Mouse (Mus musculus): Measurements from ENCODE around the gene Terb2. TPM values are rescaled to one million over a fixed set of nuclear protein-coding genes. Genes with fewer than 3 reads are reported as not detected.

Gene Terb2
- polyA plus RNA-seq, 1 experiment from 2014 or later, result not detected

DNA sequence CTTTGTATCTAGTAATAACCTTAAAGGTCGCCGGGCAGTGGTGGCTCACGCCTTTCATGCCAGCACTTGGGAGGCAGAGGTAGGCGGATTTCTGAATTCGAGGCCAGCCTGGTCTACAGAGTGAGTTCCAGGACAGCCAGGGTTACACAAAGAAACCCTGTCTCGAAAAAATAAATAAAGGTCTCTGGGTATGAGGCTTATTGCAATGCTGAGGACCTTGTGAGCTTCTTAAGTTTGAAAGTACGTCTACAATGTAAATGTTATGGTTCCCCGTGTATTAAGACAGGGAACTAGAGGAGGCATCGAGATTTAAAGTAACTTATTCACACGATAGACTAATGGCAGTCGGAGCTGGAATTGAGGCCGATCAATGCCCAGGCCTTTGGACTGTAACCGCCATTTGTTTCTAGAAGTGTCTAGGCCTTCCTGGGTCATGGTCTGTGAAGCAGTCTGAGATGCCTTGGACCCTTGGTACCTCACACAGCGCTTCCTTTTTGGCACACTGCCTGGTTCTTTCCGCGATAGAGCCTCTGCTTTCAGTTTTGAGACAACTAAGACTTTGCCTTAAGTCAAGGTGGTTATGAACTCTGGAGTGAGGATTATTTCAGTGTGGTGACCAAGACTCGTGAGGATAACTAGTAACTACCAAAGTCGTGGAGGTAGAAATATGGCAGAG is 37.7 kb upstream of the Terb2 start:
- Histone ChIP-seq H3K9ac (replicated peaks; ENCODE audit: low read depth, low read length) (peak overlapping the region; percentile 55), H3K9me3 (ENCODE audit: control insufficient read depth, low read depth, low read length) (no peaks in the 10 kb centered on the region), H3K4me3 (ENCODE audit: low read depth, low read length) (peak overlapping the region; percentile 48), H3K4me1 (ENCODE audit: control insufficient read depth, insufficient read depth, low read length) (peaks cover 9% of the 10 kb centered on the region; the same call in 1 of the 2 replicates), H3K27ac (ENCODE audit: low read length) (peak overlapping the region; percentile 45; the same call in 1 of the 2 replicates), H3K27me3 (ENCODE audit: control insufficient read depth, insufficient read depth, low read length) (no peaks in the 10 kb centered on the region), H3K4me2 (replicated peaks; ENCODE audit: low read depth, low read length) (peak overlapping the region; percentile 56), H3K36me3 (ENCODE audit: control insufficient read depth, insufficient read depth, low read length) (no peaks in the 10 kb centered on the region; the same call in 1 of the 2 replicates)
- 21% methylated on average over 18 of the region's 18 CpGs for WGBS
- 0 out of 2 replicates have a peak, but pooled peaks have one; percentile 14 for ATAC-seq (ENCODE audit: insufficient number of reproducible peaks, insufficient read depth, low FRiP score, low read depth)

DNA sequence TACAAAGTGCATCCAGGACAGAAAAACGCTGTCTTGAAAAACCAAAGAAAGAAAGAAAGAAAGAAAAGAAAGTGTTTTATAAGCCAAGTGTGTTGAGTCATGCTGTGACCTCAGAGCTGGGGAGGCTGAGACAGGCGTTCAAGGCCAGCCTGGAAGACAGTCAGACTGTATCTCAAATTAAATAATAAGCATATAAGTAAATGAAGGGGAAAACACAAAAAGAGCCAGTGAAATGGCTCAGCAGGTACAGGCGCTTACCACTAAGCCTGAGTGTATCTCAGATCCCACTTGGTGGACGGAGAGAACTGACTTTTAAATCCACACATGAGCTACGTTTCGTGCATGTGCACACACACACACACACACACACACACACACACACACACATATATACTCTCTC is 36.8 kb upstream of the Terb2 start:
- Histone ChIP-seq H3K9me3 (ENCODE audit: control insufficient read depth, low read depth, low read length) (no peaks in the 10 kb centered on the region), H3K36me3 (ENCODE audit: control insufficient read depth, insufficient read depth, low read length) (no peaks in the 10 kb centered on the region; the same call in 1 of the 2 replicates), H3K27ac (ENCODE audit: low read length) (no peak overlapping the region), H3K9ac (replicated peaks; ENCODE audit: low read depth, low read length) (no peak overlapping the region), H3K4me2 (replicated peaks; ENCODE audit: low read depth, low read length) (peak overlapping the region; percentile 56; the same call in 1 of the 2 replicates), H3K4me1 (ENCODE audit: control insufficient read depth, insufficient read depth, low read length) (peaks cover 9% of the 10 kb centered on the region; the same call in 1 of the 2 replicates), H3K27me3 (ENCODE audit: control insufficient read depth, insufficient read depth, low read length) (no peaks in the 10 kb centered on the region), H3K4me3 (ENCODE audit: low read depth, low read length) (no peak overlapping the region)
- no peak for ATAC-seq (ENCODE audit: insufficient number of reproducible peaks, insufficient read depth, low FRiP score, low read depth)
- WGBS, result 91% methylated on average over 6 of the region's 6 CpGs

DNA sequence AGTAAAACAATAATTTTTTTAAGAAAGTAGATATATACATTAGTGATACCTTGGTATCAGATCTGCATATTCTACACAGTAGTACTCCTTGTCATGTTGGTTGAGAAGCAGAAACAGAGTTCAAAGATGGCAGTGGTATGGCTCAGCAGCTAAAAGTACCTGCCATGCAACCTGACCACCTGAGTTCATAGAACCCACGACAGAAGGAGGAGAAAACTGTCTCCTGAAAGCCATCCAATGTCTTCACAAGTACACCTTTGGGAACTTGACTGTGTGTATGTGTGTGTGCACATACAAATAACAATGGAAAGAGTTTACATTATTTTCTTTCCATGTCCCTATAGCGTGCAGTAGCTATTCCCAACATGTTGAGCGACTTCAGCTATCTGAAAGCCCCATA is 36.4 kb upstream of the Terb2 start:
- no peak overlapping the region for H3K27ac ChIP-seq (ENCODE audit: low read length)
- H3K4me3 ChIP-seq (ENCODE audit: low read depth, low read length), result no peak overlapping the region
- H3K4me2 ChIP-seq (replicated peaks; ENCODE audit: low read depth, low read length), result no peak overlapping the region
- H3K9ac ChIP-seq (replicated peaks; ENCODE audit: low read depth, low read length), result no peak overlapping the region
- no peaks in the 10 kb centered on the region; the same call in 1 of the 2 replicates for H3K36me3 ChIP-seq (ENCODE audit: control insufficient read depth, insufficient read depth, low read length)
- 82% methylated on average over 3 of the region's 3 CpGs for WGBS
- no peaks in the 10 kb centered on the region for H3K27me3 ChIP-seq (ENCODE audit: control insufficient read depth, insufficient read depth, low read length)
- no peaks in the 10 kb centered on the region for H3K9me3 ChIP-seq (ENCODE audit: control insufficient read depth, low read depth, low read length)
- ATAC-seq (ENCODE audit: insufficient number of reproducible peaks, insufficient read depth, low FRiP score, low read depth), result no peak
- peaks cover 9% of the 10 kb centered on the region; the same call in 1 of the 2 replicates for H3K4me1 ChIP-seq (ENCODE audit: control insufficient read depth, insufficient read depth, low read length)

DNA sequence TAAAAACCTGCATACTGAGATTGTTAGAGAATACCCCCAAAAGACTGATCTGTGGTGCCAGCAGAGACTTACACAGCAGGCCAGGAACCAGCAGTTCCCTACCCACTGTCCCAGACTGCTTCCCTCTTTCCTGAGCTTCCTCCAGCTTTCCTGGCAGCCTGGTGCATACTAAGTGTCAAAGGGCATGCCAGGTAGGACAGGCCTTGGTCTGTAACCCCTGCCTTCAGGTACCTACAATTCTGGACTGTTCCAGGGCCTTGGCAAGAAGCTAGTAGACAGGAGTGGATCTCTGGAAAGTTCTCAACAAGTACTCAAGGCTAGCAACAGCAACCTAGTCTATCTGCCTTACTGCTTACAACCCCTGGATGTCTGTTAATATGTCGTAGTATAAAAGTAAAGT is 34.9 kb upstream of the Terb2 start:
- no peaks in the 10 kb centered on the region; the same call in 1 of the 2 replicates for H3K36me3 ChIP-seq (ENCODE audit: control insufficient read depth, insufficient read depth, low read length)
- H3K4me1 ChIP-seq (ENCODE audit: control insufficient read depth, insufficient read depth, low read length), result peaks cover 9% of the 10 kb centered on the region; the same call in 1 of the 2 replicates
- no peak overlapping the region for H3K27ac ChIP-seq (ENCODE audit: low read length)
- H3K9ac ChIP-seq (replicated peaks; ENCODE audit: low read depth, low read length), result no peak overlapping the region
- ATAC-seq (ENCODE audit: insufficient number of reproducible peaks, insufficient read depth, low FRiP score, low read depth), result no peak
- no peaks in the 10 kb centered on the region for H3K27me3 ChIP-seq (ENCODE audit: control insufficient read depth, insufficient read depth, low read length)
- 84% methylated on average over 1 of the region's 1 CpGs for WGBS
- no peak overlapping the region for H3K4me3 ChIP-seq (ENCODE audit: low read depth, low read length)
- no peaks in the 10 kb centered on the region for H3K9me3 ChIP-seq (ENCODE audit: control insufficient read depth, low read depth, low read length)
- H3K4me2 ChIP-seq (replicated peaks; ENCODE audit: low read depth, low read length), result no peak overlapping the region

DNA sequence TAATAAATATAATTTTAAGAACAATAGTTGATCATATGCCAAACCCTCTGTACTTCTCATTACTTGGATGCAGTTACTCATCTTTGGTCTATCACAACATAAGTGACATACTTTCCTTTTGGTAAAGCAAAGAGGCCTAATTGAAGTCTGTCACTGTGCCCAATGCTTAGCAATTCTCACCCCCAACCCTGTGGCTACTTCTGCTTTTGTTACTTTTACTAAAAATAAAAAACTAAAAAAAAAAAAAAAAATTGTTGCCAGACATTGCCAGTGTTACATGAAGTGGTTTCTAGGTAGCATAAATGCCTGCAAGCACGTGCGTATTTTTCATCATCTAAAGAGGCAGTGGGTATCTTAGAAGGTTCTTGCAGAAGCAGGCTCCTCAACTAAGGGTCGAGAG is 33.2 kb upstream of the Terb2 start:
- Histone ChIP-seq H3K4me1 (ENCODE audit: control insufficient read depth, insufficient read depth, low read length) (peaks cover 9% of the 10 kb centered on the region; the same call in 1 of the 2 replicates), H3K4me2 (replicated peaks; ENCODE audit: low read depth, low read length) (no peak overlapping the region), H3K9ac (replicated peaks; ENCODE audit: low read depth, low read length) (no peak overlapping the region), H3K27ac (ENCODE audit: low read length) (no peak overlapping the region), H3K4me3 (ENCODE audit: low read depth, low read length) (no peak overlapping the region), H3K36me3 (ENCODE audit: control insufficient read depth, insufficient read depth, low read length) (no peaks in the 10 kb centered on the region; the same call in 1 of the 2 replicates), H3K9me3 (ENCODE audit: control insufficient read depth, low read depth, low read length) (no peaks in the 10 kb centered on the region), H3K27me3 (ENCODE audit: control insufficient read depth, insufficient read depth, low read length) (no peaks in the 10 kb centered on the region)
- WGBS, result 88% methylated on average over 3 of the region's 3 CpGs
- ATAC-seq (ENCODE audit: insufficient number of reproducible peaks, insufficient read depth, low FRiP score, low read depth), result no peak

DNA sequence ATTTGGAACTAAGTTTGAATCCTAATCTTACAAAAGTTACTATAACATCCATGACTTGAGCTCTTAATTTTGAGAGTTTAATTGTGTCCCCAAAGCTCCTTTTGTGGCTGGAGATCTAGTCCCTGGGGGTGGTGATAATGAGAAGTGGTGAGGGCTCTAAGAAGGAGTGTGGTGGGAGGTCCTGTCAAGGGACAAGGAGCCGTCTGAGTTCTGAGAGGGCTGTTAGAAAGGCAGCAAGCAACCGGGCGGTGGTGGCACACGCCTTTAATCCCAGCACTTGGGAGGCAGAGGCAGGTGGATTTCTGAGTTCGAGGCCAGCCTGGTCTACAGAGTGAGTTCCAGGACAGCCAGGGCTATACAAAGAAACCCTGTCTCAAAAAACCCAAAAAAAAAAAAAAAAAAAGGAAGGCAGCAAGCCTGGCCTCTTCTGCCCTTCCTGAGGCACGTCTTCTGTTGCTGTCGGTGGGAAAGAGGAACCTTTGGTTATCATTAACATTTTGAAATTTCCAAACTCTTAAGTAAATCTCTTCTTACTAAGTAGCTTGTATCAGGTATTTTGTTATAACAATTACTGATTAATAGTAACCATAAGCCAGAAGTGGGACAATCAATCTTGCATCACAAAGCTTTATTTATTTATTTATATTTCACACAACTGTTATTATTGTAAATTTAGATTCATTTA is 32.2 kb upstream of the Terb2 start:
- Histone ChIP-seq H3K4me3 (ENCODE audit: low read depth, low read length) (no peak overlapping the region), H3K9ac (replicated peaks; ENCODE audit: low read depth, low read length) (no peak overlapping the region), H3K27me3 (ENCODE audit: control insufficient read depth, insufficient read depth, low read length) (no peaks in the 10 kb centered on the region), H3K36me3 (ENCODE audit: control insufficient read depth, insufficient read depth, low read length) (no peaks in the 10 kb centered on the region; the same call in 1 of the 2 replicates), H3K27ac (ENCODE audit: low read length) (no peak overlapping the region), H3K4me1 (ENCODE audit: control insufficient read depth, insufficient read depth, low read length) (peaks cover 7% of the 10 kb centered on the region), H3K4me2 (replicated peaks; ENCODE audit: low read depth, low read length) (no peak overlapping the region), H3K9me3 (ENCODE audit: control insufficient read depth, low read depth, low read length) (no peaks in the 10 kb centered on the region)
- no peak for ATAC-seq (ENCODE audit: insufficient number of reproducible peaks, insufficient read depth, low FRiP score, low read depth)
- WGBS, result 79% methylated on average over 7 of the region's 7 CpGs

DNA sequence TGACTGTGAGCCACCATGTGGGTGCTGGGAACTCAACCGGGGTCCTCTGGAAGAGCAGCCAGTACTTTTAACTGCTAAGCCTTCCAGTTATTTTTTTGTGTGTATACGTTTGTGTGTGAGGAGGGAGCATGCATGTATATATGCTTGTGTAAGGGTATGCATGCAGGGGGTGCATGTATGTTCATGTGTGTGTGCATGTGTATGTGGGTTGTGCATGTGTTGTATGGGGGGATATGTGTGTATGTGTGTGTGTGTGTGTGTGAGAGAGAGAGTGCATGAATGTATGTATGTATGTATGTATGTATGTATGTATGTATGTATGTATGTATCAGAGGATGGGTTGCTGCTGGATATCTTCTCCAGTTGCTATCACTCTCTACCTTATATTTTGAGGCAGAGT is 31.6 kb upstream of the Terb2 start:
- Histone ChIP-seq H3K27ac (ENCODE audit: low read length) (no peak overlapping the region), H3K36me3 (ENCODE audit: control insufficient read depth, insufficient read depth, low read length) (no peaks in the 10 kb centered on the region; the same call in 1 of the 2 replicates), H3K27me3 (ENCODE audit: control insufficient read depth, insufficient read depth, low read length) (no peaks in the 10 kb centered on the region), H3K4me3 (ENCODE audit: low read depth, low read length) (no peak overlapping the region), H3K9ac (replicated peaks; ENCODE audit: low read depth, low read length) (no peak overlapping the region), H3K4me2 (replicated peaks; ENCODE audit: low read depth, low read length) (no peak overlapping the region), H3K4me1 (ENCODE audit: control insufficient read depth, insufficient read depth, low read length) (peaks cover 5% of the 10 kb centered on the region; the same call in 1 of the 2 replicates), H3K9me3 (ENCODE audit: control insufficient read depth, low read depth, low read length) (no peaks in the 10 kb centered on the region)
- 93% methylated on average over 2 of the region's 2 CpGs for WGBS
- ATAC-seq (ENCODE audit: insufficient number of reproducible peaks, insufficient read depth, low FRiP score, low read depth), result no peak

DNA sequence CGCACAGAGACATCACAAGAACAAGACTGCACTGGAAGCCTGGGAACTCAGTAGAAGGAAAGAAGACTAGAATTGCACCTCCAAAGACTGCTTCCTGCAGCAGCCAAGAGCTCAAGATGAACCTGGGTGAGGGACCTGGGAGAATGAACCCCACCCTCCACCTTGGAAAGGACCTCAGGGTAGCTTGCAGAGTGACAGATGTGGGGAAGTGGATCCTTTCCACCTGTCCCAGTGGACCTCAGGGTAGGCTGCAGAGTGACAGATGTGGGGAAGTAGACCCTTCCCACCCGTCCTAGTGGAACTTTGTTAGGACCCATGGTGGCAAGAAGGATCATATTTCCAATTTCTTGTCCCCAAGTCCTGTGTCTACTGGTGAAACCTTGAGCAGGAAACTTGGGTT is 30.8 kb upstream of the Terb2 start:
- H3K9ac ChIP-seq (replicated peaks; ENCODE audit: low read depth, low read length), result no peak overlapping the region
- no peak overlapping the region for H3K27ac ChIP-seq (ENCODE audit: low read length)
- H3K4me1 ChIP-seq (ENCODE audit: control insufficient read depth, insufficient read depth, low read length), result peaks cover 5% of the 10 kb centered on the region; the same call in 1 of the 2 replicates
- H3K9me3 ChIP-seq (ENCODE audit: control insufficient read depth, low read depth, low read length), result no peaks in the 10 kb centered on the region
- no peak overlapping the region for H3K4me3 ChIP-seq (ENCODE audit: low read depth, low read length)
- 62% methylated on average over 2 of the region's 2 CpGs for WGBS
- ATAC-seq (ENCODE audit: insufficient number of reproducible peaks, insufficient read depth, low FRiP score, low read depth), result no peak
- no peaks in the 10 kb centered on the region for H3K27me3 ChIP-seq (ENCODE audit: control insufficient read depth, insufficient read depth, low read length)
- no peaks in the 10 kb centered on the region; the same call in 1 of the 2 replicates for H3K36me3 ChIP-seq (ENCODE audit: control insufficient read depth, insufficient read depth, low read length)
- no peak overlapping the region for H3K4me2 ChIP-seq (replicated peaks; ENCODE audit: low read depth, low read length)
